Mouse (Mus musculus) thymus, adult 2 months (tissue): Measurements from ENCODE around the gene Pnpla8. TPM values are rescaled to one million over a fixed set of nuclear protein-coding genes. Genes with fewer than 3 reads are reported as not detected.

Source experiments
- DNase-seq: peaks from one replicate; pipeline ENCODE4 v3.0.0; 2021
- H3K27ac ChIP-seq: fragments of 200-500 bp; 2 replicates; pipeline ENCODE4 v1.5.1; 2012; ENCODE audit warnings: low read length, control low read depth; ENCODE audit not compliant: control insufficient read depth, insufficient read depth
- H3K27me3 ChIP-seq: fragments of 200-500 bp; 2 replicates; pipeline ENCODE4 v1.6.1; 2012; ENCODE audit warnings: mild to moderate bottlenecking, low read length, moderate library complexity, mixed read lengths; ENCODE audit not compliant: control insufficient read depth, insufficient read depth
- H3K36me3 ChIP-seq: fragments of 200-500 bp; 2 replicates; pipeline ENCODE4 v1.6.1; 2012; ENCODE audit warnings: mild to moderate bottlenecking, low read length, moderate library complexity; ENCODE audit not compliant: control insufficient read depth, insufficient read depth
- H3K4me1 ChIP-seq: fragments of 200-500 bp; replicated peaks from 2 replicates; pipeline ENCODE4 v1.6.1; 2012; ENCODE audit warnings: low read length; ENCODE audit not compliant: control insufficient read depth, insufficient read depth
- H3K4me3 ChIP-seq: fragments of 200-500 bp; 2 replicates; pipeline ENCODE4 v1.5.1; 2012; ENCODE audit warnings: mild to moderate bottlenecking, low read length, control low read depth, moderate library complexity; ENCODE audit not compliant: control insufficient read depth, insufficient read depth
- CTCF ChIP-seq: fragments of 200-500 bp; IDR thresholded peaks from 2 replicates; pipeline ENCODE4 v1.5.1; 2012; ENCODE audit warnings: mild to moderate bottlenecking, control low read depth, low read length, moderate library complexity, borderline replicate concordance; ENCODE audit not compliant: control insufficient read depth, poor library complexity, insufficient read depth; ENCODE audit errors: extremely low read depth
- POLR2A ChIP-seq: fragments of 200-500 bp; IDR thresholded peaks from 2 replicates; pipeline ENCODE4 v1.6.1; 2012; ENCODE audit warnings: mild to moderate bottlenecking, low read length, control low read depth, moderate library complexity; ENCODE audit not compliant: control insufficient read depth, poor library complexity, insufficient read depth; ENCODE audit errors: extremely low read depth
- WGBS: fragments of 180-500 bp; shearing (Covaris S2); methylation state at CpG from one replicate; pipeline ENCODE4 v1.1.7; 2018; 5-methylcytosine and 5-hydroxymethylcytosine counted together
- polyA plus RNA-seq: library from polyadenylated mRNA; depleted of rRNA; stranded (reverse); fragments of >200 nt; gene quantifications from 2 replicates; pipeline ENCODE4 v1.2.3, GENCODE M21; 2012

The Pnpla8 gene
- polyA plus RNA-seq, 1 experiment: 10.5 TPM

DNA sequence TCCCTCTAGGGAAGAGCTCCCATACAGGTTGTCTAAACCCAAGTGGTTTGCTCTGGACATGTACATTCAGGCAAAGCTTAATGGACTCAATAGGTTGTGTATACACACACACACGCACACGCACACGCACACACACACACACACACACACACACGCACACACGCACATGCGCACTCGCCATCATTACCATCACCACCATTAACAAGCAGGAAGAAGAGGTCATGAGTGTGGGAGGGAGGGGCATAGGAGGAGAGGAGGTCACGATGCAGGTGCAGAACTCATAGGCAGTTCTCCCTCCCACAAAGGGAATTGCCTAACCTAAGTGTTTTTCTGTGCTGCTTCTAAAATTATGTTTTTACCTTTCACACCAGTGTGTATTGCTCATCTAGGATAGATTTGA lies 65.8 kb downstream of the Pnpla8 start:
- H3K36me3 ChIP-seq: peaks cover 11% of the 10 kb centered on the region
- H3K27me3 ChIP-seq: no peaks in the 10 kb centered on the region
- TF ChIP-seq CTCF (no peak), POLR2A (no peak)
- no peaks in the 10 kb centered on the region for H3K4me1 ChIP-seq
- no peak overlapping the region for H3K27ac ChIP-seq
- DNase-seq: no peak
- no peak overlapping the region for H3K4me3 ChIP-seq
- WGBS: 90% methylated on average over 8 of the region's 8 CpGs

DNA sequence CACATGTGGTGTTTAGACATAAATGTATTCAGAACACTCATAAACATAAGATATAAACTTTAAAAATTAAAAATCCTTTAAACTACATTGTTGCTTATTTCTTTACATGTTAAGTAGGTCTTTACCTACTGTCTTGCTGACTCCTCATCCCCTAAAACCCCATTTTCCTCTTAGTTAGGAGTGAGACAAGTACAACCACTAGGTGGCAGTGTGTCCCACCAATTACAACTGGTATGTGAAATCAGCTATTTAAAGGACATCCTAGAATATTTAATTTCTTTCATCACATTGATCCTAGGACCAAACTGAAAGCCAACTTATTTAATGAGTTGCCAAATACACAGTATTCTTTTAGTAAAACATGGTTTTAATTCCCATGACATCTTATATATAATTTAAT lies 71.1 kb downstream of the Pnpla8 start:
- H3K27me3 ChIP-seq: no peaks in the 10 kb centered on the region
- peak; percentile 63 for DNase-seq
- H3K4me1 ChIP-seq: no peaks in the 10 kb centered on the region
- no peak overlapping the region for H3K4me3 ChIP-seq
- H3K27ac ChIP-seq: no peak overlapping the region
- H3K36me3 ChIP-seq: peaks cover 5% of the 10 kb centered on the region
- TF ChIP-seq POLR2A (no peak), CTCF (no peak)

DNA sequence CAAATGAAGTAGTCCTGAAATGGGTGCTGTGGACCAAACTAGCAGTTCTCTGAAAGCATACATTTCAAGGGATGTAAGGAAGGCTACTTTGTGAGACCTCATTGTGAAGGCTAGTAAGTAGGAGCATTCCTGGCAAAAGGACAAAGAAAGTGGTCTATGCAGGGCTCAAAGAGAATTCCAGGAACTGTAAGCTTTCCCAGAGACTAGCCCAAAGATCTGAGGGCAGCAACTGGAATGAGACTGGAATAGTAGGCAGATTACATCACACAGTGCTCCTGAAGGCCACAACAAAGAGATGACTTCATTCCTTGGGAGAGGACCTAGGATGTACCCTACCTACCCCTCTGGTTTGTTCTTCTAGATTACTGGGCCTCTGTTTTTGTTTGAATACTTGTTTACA lies 79.6 kb downstream of the Pnpla8 start:
- 0 out of 2 replicates have a peak, but pooled peaks cover 7% of the 10 kb centered on the region for H3K36me3 ChIP-seq
- H3K27me3 ChIP-seq: no peaks in the 10 kb centered on the region
- no peak for DNase-seq
- no peak overlapping the region for H3K27ac ChIP-seq
- H3K4me3 ChIP-seq: no peak overlapping the region
- TF ChIP-seq POLR2A: no peak
- TF ChIP-seq CTCF: no peak
- no peaks in the 10 kb centered on the region for H3K4me1 ChIP-seq

DNA sequence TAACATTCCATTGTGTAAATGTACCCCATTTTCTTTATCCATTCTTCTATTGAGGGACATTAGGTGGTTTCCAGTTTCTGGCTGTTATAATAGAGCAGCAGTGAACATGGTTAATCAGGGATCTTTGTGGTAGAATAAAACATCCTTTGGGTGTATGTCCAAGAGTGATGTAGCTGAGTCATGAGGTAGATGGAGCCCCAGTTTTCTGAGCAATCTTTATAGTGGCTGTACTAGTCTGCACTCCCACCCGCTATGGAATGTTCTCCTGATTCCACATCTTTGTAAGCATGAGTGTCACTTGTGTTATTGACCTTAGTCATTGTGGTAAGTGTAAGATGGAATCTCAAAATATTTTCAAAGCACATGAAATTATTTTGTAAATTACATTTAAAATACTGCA lies 82.8 kb downstream of the Pnpla8 start:
- no peak for TF ChIP-seq POLR2A
- no peak for TF ChIP-seq CTCF
- Histone ChIP-seq H3K27me3 (no peaks in the 10 kb centered on the region), H3K27ac (no peak overlapping the region), H3K36me3 (peaks cover 21% of the 10 kb centered on the region), H3K4me3 (no peak overlapping the region), H3K4me1 (no peaks in the 10 kb centered on the region)
- WGBS: 97% methylated on average over 1 of the region's 1 CpGs
- DNase-seq: no peak

DNA sequence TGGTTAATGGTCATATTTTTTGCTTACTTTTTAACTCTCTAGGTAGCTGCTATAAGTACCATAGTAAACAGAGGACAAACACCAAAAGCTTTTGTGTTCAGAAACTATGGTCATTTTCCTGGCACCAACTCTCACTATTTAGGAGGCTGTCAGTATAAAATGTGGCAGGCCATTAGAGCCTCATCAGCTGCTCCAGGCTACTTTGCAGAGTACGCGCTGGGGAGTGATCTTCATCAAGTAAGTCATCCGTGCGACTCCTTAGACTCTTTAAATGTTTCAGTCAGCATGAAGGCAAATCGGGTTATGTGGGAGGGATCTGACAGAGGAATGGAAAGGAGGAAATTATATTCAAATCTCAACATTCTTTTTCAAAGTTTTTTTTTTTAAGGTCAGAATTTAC lies 83.7 kb downstream of the Pnpla8 start:
- no peak overlapping the region for H3K27ac ChIP-seq
- H3K27me3 ChIP-seq: no peaks in the 10 kb centered on the region
- H3K4me1 ChIP-seq: no peaks in the 10 kb centered on the region
- 96% methylated on average over 5 of the region's 5 CpGs for WGBS
- DNase-seq: no peak
- H3K36me3 ChIP-seq: peaks cover 22% of the 10 kb centered on the region
- H3K4me3 ChIP-seq: no peak overlapping the region
- TF ChIP-seq CTCF (no peak), POLR2A (no peak)

DNA sequence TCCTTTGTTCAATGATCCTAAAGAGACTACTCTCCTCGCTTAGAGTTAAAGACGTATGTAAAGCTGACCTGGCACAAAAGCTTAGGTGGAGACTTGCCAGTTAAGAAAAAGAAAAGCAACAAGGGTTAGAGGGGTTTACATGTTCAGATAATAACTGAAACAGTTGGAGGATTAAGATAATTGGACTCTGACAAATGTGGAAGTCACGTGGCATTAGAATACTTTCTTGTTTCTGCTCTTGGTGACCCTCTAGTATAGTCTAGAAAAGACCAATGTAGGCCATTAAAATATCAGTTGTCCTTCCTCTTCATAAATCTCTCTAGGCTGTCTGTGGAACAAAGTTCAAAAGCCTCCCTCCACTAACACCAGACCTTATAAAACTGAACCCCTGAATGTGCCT lies 87.1 kb downstream of the Pnpla8 start:
- TF ChIP-seq CTCF (no peak), POLR2A (no peak)
- DNase-seq: no peak
- Histone ChIP-seq H3K27me3 (no peaks in the 10 kb centered on the region), H3K36me3 (peaks cover 28% of the 10 kb centered on the region), H3K4me3 (no peak overlapping the region), H3K4me1 (no peaks in the 10 kb centered on the region), H3K27ac (no peak overlapping the region)
- 95% methylated on average over 3 of the region's 3 CpGs for WGBS

DNA sequence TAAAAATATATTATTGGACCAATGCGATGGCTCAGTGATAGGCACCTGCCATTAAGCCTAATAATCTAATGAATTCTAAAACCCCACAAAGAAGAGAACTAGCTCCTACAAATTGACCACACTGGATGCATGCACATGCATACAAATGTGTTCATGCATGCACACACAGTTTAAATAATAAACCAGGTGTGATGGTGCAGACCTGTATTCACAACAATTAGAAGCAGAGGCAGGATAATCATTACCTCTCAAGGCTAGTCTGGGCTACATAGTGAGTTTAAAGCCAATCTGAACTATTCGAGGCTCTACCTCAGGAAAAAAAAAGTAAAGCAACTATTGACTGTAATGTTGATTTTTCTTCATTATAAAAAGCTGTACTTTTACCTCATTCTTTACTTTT lies 94.0 kb downstream of the Pnpla8 start:
- 93% methylated on average over 2 of the region's 2 CpGs for WGBS
- TF ChIP-seq CTCF (no peak), POLR2A (no peak)
- no peaks in the 10 kb centered on the region for H3K27me3 ChIP-seq
- H3K36me3 ChIP-seq: peaks cover 6% of the 10 kb centered on the region; the same call in 1 of the 2 replicates
- no peak overlapping the region for H3K27ac ChIP-seq
- H3K4me3 ChIP-seq: no peak overlapping the region
- no peak for DNase-seq
- no peaks in the 10 kb centered on the region for H3K4me1 ChIP-seq
